Mouse (Mus musculus): Measurements from ENCODE around the gene Hpse. TPM values are rescaled to one million over a fixed set of nuclear protein-coding genes. Genes with fewer than 3 reads are reported as not detected.

Hpse gene
- 0.19 and 0.21 TPM in 2 replicates for polyA plus RNA-seq (2021; fragmentation: Nextera tagmentation)
- long read RNA-seq, experiment 1, result 0 reads
- long read RNA-seq, experiment 2, partial matches to known transcripts, result 0 of 1 reads
- long read RNA-seq, experiment 2, other reads (novel, unspliced or antisense), result 0 of 1 reads

DNA sequence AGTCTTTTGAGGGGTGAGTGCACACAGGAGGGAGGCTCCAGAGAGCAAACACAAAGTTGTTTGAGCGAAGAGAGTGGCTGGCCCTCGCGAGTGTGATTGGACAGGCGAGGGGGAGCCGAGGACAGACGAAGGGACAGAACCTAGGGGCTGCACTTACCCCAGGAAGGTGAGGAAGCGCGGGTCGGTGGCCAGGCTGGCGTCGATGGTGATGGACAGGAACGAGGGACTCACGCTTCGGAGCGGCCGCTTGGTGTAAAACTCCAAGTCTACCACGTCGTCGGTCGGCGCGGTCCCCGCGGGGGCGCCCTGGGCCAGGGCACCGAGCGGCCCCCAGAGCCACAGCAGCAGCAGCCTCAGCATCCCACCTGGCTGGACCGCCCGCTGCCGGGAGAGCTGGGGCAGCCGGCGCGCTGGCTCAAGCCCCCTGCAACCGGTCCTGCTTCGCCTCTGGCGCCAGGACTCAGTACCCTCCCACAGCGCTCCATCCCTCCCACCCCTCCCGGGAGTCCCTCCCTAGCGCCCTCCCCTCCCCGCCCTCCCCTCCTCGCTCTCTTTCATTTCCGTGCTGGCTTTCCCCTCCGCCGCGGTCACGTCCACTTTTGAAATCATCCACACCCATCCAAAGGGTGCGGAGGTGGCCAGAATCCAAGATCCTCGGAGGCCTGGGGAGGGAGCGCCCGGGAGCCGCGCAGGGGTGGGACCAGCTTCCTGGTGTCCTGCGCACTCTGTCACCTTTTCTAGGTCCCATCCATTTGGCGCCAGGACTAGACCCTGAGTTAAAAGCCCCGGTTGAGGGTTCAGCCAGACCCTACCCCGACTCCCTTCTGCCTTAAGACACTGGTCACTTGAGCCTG is at the start of gene Hpse:
Gene Hpse (minus strand): TSS at position 482 of the 854 bp plus-strand sequence.

DNA sequence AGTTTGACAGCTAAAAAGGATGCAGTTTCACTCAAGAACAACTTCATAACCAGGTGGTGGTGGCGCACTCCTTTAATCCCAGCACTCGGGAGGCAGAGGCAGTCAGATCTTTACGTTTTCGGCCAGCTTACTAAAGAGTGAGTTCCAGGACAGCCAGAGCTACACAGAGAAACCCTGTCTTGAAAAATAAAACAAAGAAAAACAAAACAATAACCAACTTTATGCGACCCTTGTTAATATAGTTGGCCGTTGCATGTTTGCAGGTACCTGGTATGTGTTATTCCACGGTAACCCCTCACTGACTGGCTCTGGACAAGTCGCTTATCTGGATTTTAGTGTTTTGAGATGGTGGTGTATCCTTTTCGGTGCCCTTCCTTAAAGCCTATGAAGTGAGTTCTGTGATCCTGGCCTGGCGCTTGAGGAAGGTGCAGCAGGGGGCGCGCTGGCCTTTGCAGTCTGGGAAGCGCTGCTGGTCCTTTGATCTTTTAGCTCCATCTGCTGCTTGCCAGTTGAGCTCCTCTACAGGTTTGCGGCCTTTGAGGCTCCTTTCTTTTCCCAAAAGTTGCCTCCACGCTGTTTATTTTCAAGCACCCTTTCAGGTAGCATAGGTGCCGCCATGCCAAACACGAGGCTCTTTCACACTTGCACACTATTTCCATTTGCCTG is 44.7 kb downstream of the Hpse start, which contains the start of gene Coq2:
Gene Coq2 (minus strand): TSS at position 430 of the 666 bp plus-strand sequence.

Other genes starting within 250 kb of the Hpse start
- 2.2 and 3.3 TPM in 2 replicates for gene Lin54, start 219.1 kb downstream of the Hpse start, polyA plus RNA-seq (2021; fragmentation: Nextera tagmentation)
- 160 and 164 TPM in 2 replicates for gene Cops4, start 201.4 kb downstream of the Hpse start, polyA plus RNA-seq (2021; fragmentation: Nextera tagmentation)
- 0.23 TPM in 1 of 2 replicates, not detected in the other for gene Plac8, start 147.5 kb downstream of the Hpse start, polyA plus RNA-seq (2021; fragmentation: Nextera tagmentation)
- 67.1 and 81.9 TPM in 2 replicates for gene Coq2, start 44.6 kb downstream of the Hpse start, polyA plus RNA-seq (2021; fragmentation: Nextera tagmentation)
- 2.0 and 3.3 TPM in 2 replicates for gene Helq, start 78.9 kb upstream of the Hpse start, polyA plus RNA-seq (2021; fragmentation: Nextera tagmentation)
- gene Mrps18c, start 78.9 kb upstream of the Hpse start, polyA plus RNA-seq (2021; fragmentation: Nextera tagmentation), result 173 and 177 TPM in 2 replicates
- gene Abraxas1, start 101.2 kb upstream of the Hpse start, polyA plus RNA-seq (2021; fragmentation: Nextera tagmentation), result 4.6 and 5.2 TPM in 2 replicates
- gene Gpat3, start 126.0 kb upstream of the Hpse start, polyA plus RNA-seq (2021; fragmentation: Nextera tagmentation), result 1.8 and 2.0 TPM in 2 replicates